Mouse (Mus musculus) splenic B cell, adult 2 months (primary cell): ENCODE results near the gene Hibadh.
"Not testable (repeated sequence)": the region's sequence is repeated elsewhere in the genome, so short reads cannot be mapped to it uniquely, and the experiment has no call there.

ENCODE experiments used
- DNase-seq: peaks from one replicate; pipeline ENCODE4 v3.0.0-alpha.2; 2011; ENCODE audit warnings: low read depth, low spot score
- H3K27me3 ChIP-seq: 2 replicates; pipeline ENCODE4 v1.6.1; 2012; ENCODE audit warnings: mild to moderate bottlenecking, low read length, moderate library complexity, mixed read lengths; ENCODE audit not compliant: control insufficient read depth, poor library complexity, insufficient read depth, severe bottlenecking
- H3K36me3 ChIP-seq: 2 replicates; pipeline ENCODE4 v1.6.1; 2012; ENCODE audit warnings: mild to moderate bottlenecking, low read length, moderate library complexity, mixed read lengths; ENCODE audit not compliant: control insufficient read depth, poor library complexity, insufficient read depth, severe bottlenecking

Gene Hibadh

GRCm38 (mm10) chr6:52640224-52640712 lies at the start of gene Hibadh:
Hibadh (minus strand) TSS chr6:52640389.
- DNase-seq: peak; percentile 99
- Histone ChIP-seq H3K27me3 (no peaks in the 10 kb centered on the region), H3K36me3 (no peaks in the 10 kb centered on the region)

GRCm38 (mm10) chr6:52686901-52687500 lies 46.8 kb upstream of the Hibadh start:
- DNase-seq: no peak
- no peaks in the 10 kb centered on the region for H3K27me3 ChIP-seq
- H3K36me3 ChIP-seq: no peaks in the 10 kb centered on the region

- Histone ChIP-seq H3K36me3 (no peaks in the 10 kb centered on the region), H3K27me3 (no peaks in the 10 kb centered on the region)
Measured at GRCm38 (mm10) chr6:52682607-52683006, 42.4 kb upstream of the Hibadh start.

DNA sequence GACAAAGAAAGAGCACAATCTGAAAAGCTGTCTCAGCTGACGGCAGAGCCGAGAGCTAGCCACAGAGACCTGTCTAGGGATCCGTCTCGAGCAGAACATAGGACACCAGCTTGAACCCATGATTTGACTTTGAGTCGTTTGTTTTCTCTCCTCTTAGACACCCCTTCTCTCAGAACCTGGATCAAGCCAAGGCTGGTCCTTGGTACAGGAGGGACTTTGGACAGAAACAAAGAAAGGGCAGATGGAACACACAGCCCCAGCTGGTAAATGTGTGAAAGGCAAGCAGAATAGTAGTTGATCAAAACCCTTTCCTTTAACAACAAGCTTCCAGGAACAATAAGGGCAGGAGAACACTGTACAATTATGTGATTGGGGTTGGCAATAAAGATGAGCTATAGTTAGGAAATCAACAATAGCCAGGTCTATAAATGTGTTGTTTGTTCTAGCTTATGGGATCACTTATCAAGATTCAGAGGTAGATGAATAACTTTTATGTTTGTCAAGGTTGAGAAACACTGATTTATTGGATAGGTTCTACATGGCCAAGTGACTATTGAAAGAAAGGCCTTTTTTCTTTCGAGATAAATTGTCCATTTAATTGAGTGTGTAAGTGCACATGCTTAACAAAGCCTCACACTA lies 41.8 kb upstream of the Hibadh start:
- H3K27me3 ChIP-seq: no peaks in the 10 kb centered on the region
- no peaks in the 10 kb centered on the region for H3K36me3 ChIP-seq
- DNase-seq: no peak

More at GRCm38 (mm10) chr6:52682607-52683006, 42.4 kb upstream of the Hibadh start:
- DNase-seq: no peak

GRCm38 (mm10) chr6:52680458-52681032 lies 40.4 kb upstream of the Hibadh start:
- Histone ChIP-seq H3K27me3 (no peaks in the 10 kb centered on the region), H3K36me3 (no peaks in the 10 kb centered on the region)
- DNase-seq: no peak

DNA sequence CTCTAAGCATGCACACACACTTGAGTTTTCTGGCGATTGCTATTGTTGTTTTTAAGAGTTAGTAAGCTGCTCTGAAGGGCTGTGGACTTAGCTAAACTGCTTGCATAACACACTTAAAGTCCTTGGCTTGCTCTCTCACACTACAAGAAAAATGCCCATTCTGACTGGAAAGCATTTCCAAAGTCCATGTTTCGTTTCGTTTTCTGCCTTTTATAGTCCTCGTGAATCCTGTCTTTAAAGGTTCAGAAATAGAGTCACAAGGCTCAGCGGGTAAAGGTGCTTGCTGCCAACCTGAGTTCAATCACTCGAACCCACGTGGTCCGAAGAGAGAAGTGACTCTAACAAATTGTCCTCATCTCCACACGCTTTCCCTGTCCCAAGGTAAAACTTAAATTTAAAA lies 39.4 kb upstream of the Hibadh start:
- no peak for DNase-seq
- H3K27me3 ChIP-seq: no peaks in the 10 kb centered on the region
- no peaks in the 10 kb centered on the region for H3K36me3 ChIP-seq

GRCm38 (mm10) chr6:52677534-52677933 lies 37.3 kb upstream of the Hibadh start:
- DNase-seq, H3K27me3 ChIP-seq, H3K36me3 ChIP-seq: not testable (repeated sequence)

- no peaks in the 10 kb centered on the region; the same call in 1 of the 2 replicates for H3K27me3 ChIP-seq
- no peak for DNase-seq
- no peaks in the 10 kb centered on the region for H3K36me3 ChIP-seq
Measured at GRCm38 (mm10) chr6:52675222-52675921, 35.2 kb upstream of the Hibadh start.

- no peaks in the 10 kb centered on the region for H3K36me3 ChIP-seq
- DNase-seq: no peak
- H3K27me3 ChIP-seq: no peaks in the 10 kb centered on the region; the same call in 1 of the 2 replicates
Measured at GRCm38 (mm10) chr6:52674541-52674940, 34.4 kb upstream of the Hibadh start.

GRCm38 (mm10) chr6:52673706-52674105 lies 33.5 kb upstream of the Hibadh start:
- H3K27me3 ChIP-seq: no peaks in the 10 kb centered on the region; the same call in 1 of the 2 replicates
- no peaks in the 10 kb centered on the region for H3K36me3 ChIP-seq
- DNase-seq: no peak

- H3K36me3 ChIP-seq: no peaks in the 10 kb centered on the region
- peak; percentile 55 for DNase-seq
- no peaks in the 10 kb centered on the region; the same call in 1 of the 2 replicates for H3K27me3 ChIP-seq
Measured at GRCm38 (mm10) chr6:52672539-52672938, 32.4 kb upstream of the Hibadh start.

DNA sequence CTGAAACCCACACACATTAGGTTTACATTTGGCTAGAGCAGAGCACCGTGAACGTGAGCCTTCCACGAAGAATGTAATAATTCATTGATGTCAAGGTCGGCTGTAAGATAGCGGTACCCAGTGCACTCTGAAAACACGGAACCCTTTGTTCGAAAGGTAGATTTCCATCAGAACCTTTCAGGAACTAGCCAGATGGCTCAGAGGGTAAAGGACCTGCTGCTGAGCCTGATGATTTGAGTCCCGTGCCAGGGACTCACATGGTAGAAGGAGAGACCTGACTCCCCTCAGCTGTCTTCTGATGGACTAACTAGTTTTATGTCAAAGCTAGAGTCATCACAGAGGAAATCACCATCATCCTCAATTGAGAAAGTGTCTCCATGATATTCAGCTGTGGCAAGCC lies 31.6 kb upstream of the Hibadh start:
- no peak for DNase-seq
- no peaks in the 10 kb centered on the region for H3K36me3 ChIP-seq

DNA sequence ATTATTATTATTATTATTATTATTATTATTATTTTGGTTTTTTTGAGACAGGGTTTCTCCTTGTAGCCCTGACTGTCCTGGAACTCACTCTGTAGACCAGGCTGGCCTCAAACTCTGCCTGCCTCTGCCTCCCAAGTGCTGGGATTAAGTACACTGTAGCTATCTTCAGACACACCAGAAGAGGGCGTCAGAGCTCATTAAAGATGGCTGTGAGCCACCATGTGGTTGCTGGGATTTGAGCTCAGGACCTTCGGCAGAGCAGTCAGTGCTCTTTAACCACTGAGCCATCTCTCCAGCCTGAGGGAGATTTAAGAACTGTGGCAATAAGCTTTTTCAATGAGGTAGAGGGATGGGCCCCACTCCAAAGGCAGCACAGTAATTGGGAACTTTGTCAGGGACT lies 29.7 kb upstream of the Hibadh start:
- H3K36me3 ChIP-seq, H3K27me3 ChIP-seq: not testable (repeated sequence)
- peak; percentile 28 for DNase-seq

More for the DNA sequence above, 31.6 kb upstream of the Hibadh start:
- no peaks in the 10 kb centered on the region; the same call in 1 of the 2 replicates for H3K27me3 ChIP-seq

- H3K27me3 ChIP-seq: no peaks in the 10 kb centered on the region; the same call in 1 of the 2 replicates
- H3K36me3 ChIP-seq: no peaks in the 10 kb centered on the region
- DNase-seq: no peak
Measured at GRCm38 (mm10) chr6:52667641-52668040, 27.5 kb upstream of the Hibadh start.

GRCm38 (mm10) chr6:52663021-52663420 lies 22.8 kb upstream of the Hibadh start:
- peak; percentile 63 for DNase-seq
- no peaks in the 10 kb centered on the region for H3K36me3 ChIP-seq
- H3K27me3 ChIP-seq: no peaks in the 10 kb centered on the region
